Mouse (Mus musculus) mouse embryonic stem cell (cell line): ENCODE measurements around the gene Faim.

ENCODE experiments used
- in situ Hi-C, 2 experiments: fragments of 300-500 bp; cut with MboI; formaldehyde crosslinking; loops; 1 replicate in 1 of 2; 3 replicates in 1 of 2; pipeline ENCODE4 v1.14.3; 2019 to 2020; ENCODE audit warnings: low sequenced_read_pairs in 2 of 2, low pct_unique_long_range_greater_than_20kb in 1 of 2, mixed read lengths in 1 of 2; ENCODE audit not compliant: unreplicated experiment in 1 of 2

Faim gene

GRCm38 (mm10) chr9:98963661-98964060 is 22.5 kb upstream of the Faim start:
- in situ Hi-C loops: no loop called here

GRCm38 (mm10) chr9:98965084-98965483 is 21.1 kb upstream of the Faim start:
- in situ Hi-C loops: no loop called here

GRCm38 (mm10) chr9:98973101-98973521 is 13.1 kb upstream of the Faim start:
- in situ Hi-C loops: loop anchor here in 1 of 2 experiments (10.0 kb wide), 1 partner anchor 402 kb away; no protein-coding TSS in a partner anchor

- in situ Hi-C loops: loop anchor here in 1 of 2 experiments (10.0 kb wide), 1 partner anchor 401 kb away; no protein-coding TSS in a partner anchor
Observed at GRCm38 (mm10) chr9:98973561-98973960, 12.6 kb upstream of the Faim start.

- in situ Hi-C loops: loop anchor here in 1 of 2 experiments (10.0 kb wide), 1 partner anchor 400 kb away; no protein-coding TSS in a partner anchor
Observed at GRCm38 (mm10) chr9:98974898-98975297, 11.3 kb upstream of the Faim start.

- in situ Hi-C loops: loop anchor here in 1 of 2 experiments (10.0 kb wide), 1 partner anchor 399 kb away; no protein-coding TSS in a partner anchor
Observed at GRCm38 (mm10) chr9:98976081-98976480, 10.1 kb upstream of the Faim start.

- in situ Hi-C loops: loop anchor here in 1 of 2 experiments (10.0 kb wide), 1 partner anchor 398 kb away; no protein-coding TSS in a partner anchor
Observed at GRCm38 (mm10) chr9:98976520-98976919, 9.7 kb upstream of the Faim start.

- in situ Hi-C loops: loop anchor here in 1 of 2 experiments (10.0 kb wide), 1 partner anchor 395 kb away; no protein-coding TSS in a partner anchor
Observed at GRCm38 (mm10) chr9:98979431-98980416, 6.4 kb upstream of the Faim start.

- in situ Hi-C loops: no loop called here
Observed at GRCm38 (mm10) chr9:98986476-98987096, 413 bp downstream of the Faim start.

- in situ Hi-C loops: no loop called here
Observed at GRCm38 (mm10) chr9:98987131-98987530, 958 bp downstream of the Faim start.

GRCm38 (mm10) chr9:98994103-98994502 is 7.9 kb downstream of the Faim start:
- in situ Hi-C loops: no loop called here

GRCm38 (mm10) chr9:98999881-99000339 is 13.7 kb downstream of the Faim start:
- in situ Hi-C loops: no loop called here

GRCm38 (mm10) chr9:99001326-99001725 is 15.2 kb downstream of the Faim start:
- in situ Hi-C loops: no loop called here

GRCm38 (mm10) chr9:99009069-99009897 is 23.1 kb downstream of the Faim start:
- in situ Hi-C loops: no loop called here

GRCm38 (mm10) chr9:99009898-99010199 is 23.7 kb downstream of the Faim start:
- in situ Hi-C loops: no loop called here

GRCm38 (mm10) chr9:99016301-99016700 is 30.1 kb downstream of the Faim start:
- in situ Hi-C loops: no loop called here

GRCm38 (mm10) chr9:99016759-99017158 is 30.6 kb downstream of the Faim start:
- in situ Hi-C loops: no loop called here

GRCm38 (mm10) chr9:99017679-99018078 is 31.5 kb downstream of the Faim start:
- in situ Hi-C loops: no loop called here
